Mouse (Mus musculus): ENCODE measurements at regions not wholly inside any gene's neighbourhood (a gene's known extent, or its start where the extent isn't known, plus 50 kb on each side); places are given as distances from the start of the nearest gene placed in this dataset.

- no peak for TF ChIP-seq POLR2A (IDR thresholded peaks at IDR 0.05; ENCODE audit: insufficient read depth, low read length)
- no peak for TF ChIP-seq CTCF (IDR thresholded peaks at IDR 0.05; ENCODE audit: low read depth, low read length)
Measured at GRCm38 (mm10) chr3:35320844-35321393, 433.0 kb upstream of the Atp11b start.
